Mouse (Mus musculus): ENCODE measurements around the gene 1700020A23Rik. TPM values are rescaled to one million over a fixed set of nuclear protein-coding genes. Genes with fewer than 3 reads are reported as not detected.

Gene 1700020A23Rik
- polyA plus RNA-seq, 1 experiment from 2014 or later: not detected

DNA sequence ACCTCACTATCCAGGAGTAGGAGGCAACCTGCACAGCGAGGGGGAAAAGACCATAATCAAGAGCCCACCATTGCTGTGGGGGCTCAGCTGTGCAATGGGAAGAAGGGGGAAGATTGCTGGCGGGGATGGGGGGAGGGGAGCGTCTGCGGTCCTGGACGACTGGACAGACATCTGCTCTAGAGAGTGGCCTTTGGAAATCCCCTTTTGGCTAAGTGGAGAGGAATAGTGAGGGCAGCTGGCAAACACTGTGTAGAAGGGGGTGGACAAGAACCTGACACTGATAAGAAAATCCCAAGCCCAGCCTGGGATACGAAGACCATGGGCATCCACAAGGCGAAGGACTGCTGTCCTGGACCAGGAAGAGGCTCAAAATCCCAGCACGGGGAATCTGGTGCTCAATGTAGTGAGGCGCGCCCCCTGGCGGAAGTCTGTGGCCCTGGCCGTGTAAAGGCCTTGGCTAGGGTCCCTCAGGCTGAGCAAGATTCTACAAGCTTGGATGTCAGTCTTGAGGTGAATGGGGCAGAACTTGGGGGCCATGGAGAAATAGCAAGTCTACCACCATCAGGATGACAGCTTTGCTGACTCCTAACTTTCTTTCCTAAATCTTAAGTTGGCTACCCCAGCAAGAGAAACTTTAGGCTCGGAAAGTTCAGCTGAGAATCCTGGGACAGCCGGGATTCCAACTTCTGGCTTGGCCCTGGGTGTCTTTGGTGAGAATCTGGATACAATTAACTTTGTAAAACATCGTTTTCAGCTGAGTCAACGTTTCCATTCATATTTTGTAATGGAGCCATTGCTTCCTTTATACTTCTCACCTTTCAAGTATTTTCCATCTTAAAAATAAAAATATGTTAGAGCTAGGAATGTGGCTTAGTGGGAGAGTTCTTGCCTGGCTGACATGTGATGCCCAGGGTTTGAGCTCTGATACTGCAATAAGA is 6.8 kb downstream of the 1700020A23Rik start:
- H3K27ac ChIP-seq: no peak overlapping the region
- peak; percentile 69; the same call in 1 of the 2 replicates for ATAC-seq (ENCODE audit: insufficient number of reproducible peaks, insufficient read depth, low FRiP score, low TSS enrichment, low read depth)
- H3K36me3 ChIP-seq: no peaks in the 10 kb centered on the region
- H3K4me1 ChIP-seq (replicated peaks): peaks cover 24% of the 10 kb centered on the region
- H3K9me3 ChIP-seq: no peaks in the 10 kb centered on the region
- H3K4me3 ChIP-seq (replicated peaks): no peak overlapping the region
- no peaks in the 10 kb centered on the region for H3K27me3 ChIP-seq
- H3K9ac ChIP-seq (replicated peaks): no peak overlapping the region
- WGBS: 38% methylated on average over 16 of the region's 16 CpGs
- no peak overlapping the region for H3K4me2 ChIP-seq

DNA sequence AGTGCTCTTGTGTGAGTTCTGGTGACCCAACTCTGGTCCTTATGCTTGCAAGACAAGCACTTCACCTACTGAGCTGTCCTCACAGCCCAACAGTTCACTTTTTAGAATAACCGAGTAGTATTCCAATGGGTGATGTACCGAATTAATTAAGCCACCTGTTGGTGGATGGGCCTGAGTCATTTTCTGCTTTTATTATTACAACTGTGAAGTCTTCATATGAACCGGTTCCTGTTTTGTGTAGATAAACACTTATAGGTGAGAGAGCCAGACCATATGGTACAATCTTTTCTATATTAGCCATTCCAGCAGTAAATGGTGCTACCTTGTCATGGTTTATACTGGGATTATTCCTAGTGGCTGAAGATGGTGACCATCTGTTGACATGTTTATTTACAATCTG is 7.7 kb downstream of the 1700020A23Rik start:
- no peak overlapping the region for H3K4me3 ChIP-seq (replicated peaks)
- ATAC-seq (ENCODE audit: insufficient number of reproducible peaks, insufficient read depth, low FRiP score, low TSS enrichment, low read depth): no peak
- no peaks in the 10 kb centered on the region for H3K27me3 ChIP-seq
- H3K36me3 ChIP-seq: no peaks in the 10 kb centered on the region
- H3K9ac ChIP-seq (replicated peaks): no peak overlapping the region
- WGBS: 91% methylated on average over 3 of the region's 3 CpGs
- no peak overlapping the region for H3K27ac ChIP-seq
- H3K4me2 ChIP-seq: no peak overlapping the region
- H3K4me1 ChIP-seq (replicated peaks): peaks cover 23% of the 10 kb centered on the region
- no peaks in the 10 kb centered on the region for H3K9me3 ChIP-seq

- H3K27ac ChIP-seq: no peak overlapping the region
- peaks cover 13% of the 10 kb centered on the region for H3K36me3 ChIP-seq
- ATAC-seq (ENCODE audit: insufficient number of reproducible peaks, insufficient read depth, low FRiP score, low TSS enrichment, low read depth): no peak
- H3K4me3 ChIP-seq (replicated peaks): no peak overlapping the region
- no peaks in the 10 kb centered on the region for H3K27me3 ChIP-seq
- no peaks in the 10 kb centered on the region for H3K9me3 ChIP-seq
- 68% methylated on average over 6 of the region's 6 CpGs for whole genome bisulfite sequencing
- H3K9ac ChIP-seq (replicated peaks): no peak overlapping the region
- H3K4me1 ChIP-seq (replicated peaks): peaks cover 8% of the 10 kb centered on the region
- no peak overlapping the region for H3K4me2 ChIP-seq
These were observed 9.2 kb downstream of the 1700020A23Rik start for GRCm38 (mm10) chr2:130414094-130414856.

DNA sequence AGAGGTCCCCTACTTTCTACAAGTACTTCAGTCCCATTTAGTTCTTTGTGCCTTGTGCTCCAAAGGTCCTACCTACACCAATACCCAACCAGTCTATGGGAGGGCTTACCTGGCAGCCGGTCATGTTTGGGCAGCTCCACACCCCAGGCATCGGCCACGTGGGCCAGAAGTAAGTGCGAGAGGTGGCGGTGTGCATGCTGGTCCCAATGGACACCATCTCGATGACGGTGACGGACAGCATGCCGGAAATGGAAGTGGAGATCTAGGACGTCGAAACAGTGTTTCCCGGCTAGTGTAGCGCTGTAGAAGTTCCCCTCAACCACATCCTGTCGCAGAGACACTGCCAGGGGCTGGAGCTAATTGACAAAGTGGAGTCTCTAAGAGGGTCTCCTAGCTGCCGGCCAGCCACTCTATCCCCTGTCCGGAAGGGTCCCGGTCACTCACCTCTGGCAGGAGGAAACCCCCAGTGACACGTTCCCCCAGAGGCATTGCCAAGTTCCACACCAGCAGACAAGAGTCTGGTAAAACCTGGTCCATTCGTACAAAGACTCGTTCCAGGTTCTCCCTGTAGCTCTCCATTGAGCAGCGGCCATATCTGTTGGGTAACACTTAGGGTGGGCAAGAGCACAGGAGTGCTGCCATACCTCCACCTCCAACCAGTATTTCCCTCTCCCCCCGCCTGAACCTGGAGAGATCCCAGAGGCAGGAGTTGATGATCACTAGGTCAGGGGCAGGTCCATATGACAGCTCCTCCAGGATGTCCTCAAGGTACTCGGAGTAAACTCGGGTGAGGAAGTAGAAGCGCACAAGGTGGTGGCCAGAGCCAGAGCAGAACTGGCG is 16.9 kb downstream of the 1700020A23Rik start:
- Histone ChIP-seq H3K9ac (replicated peaks) (no peak overlapping the region), H3K27ac (no peak overlapping the region), H3K27me3 (no peaks in the 10 kb centered on the region), H3K9me3 (no peaks in the 10 kb centered on the region), H3K36me3 (peaks cover 37% of the 10 kb centered on the region), H3K4me2 (no peak overlapping the region), H3K4me1 (replicated peaks) (peaks cover 14% of the 10 kb centered on the region), H3K4me3 (replicated peaks) (no peak overlapping the region)
- WGBS: 96% methylated on average over 26 of the region's 26 CpGs
- no peak for ATAC-seq (ENCODE audit: insufficient number of reproducible peaks, insufficient read depth, low FRiP score, low TSS enrichment, low read depth)

DNA sequence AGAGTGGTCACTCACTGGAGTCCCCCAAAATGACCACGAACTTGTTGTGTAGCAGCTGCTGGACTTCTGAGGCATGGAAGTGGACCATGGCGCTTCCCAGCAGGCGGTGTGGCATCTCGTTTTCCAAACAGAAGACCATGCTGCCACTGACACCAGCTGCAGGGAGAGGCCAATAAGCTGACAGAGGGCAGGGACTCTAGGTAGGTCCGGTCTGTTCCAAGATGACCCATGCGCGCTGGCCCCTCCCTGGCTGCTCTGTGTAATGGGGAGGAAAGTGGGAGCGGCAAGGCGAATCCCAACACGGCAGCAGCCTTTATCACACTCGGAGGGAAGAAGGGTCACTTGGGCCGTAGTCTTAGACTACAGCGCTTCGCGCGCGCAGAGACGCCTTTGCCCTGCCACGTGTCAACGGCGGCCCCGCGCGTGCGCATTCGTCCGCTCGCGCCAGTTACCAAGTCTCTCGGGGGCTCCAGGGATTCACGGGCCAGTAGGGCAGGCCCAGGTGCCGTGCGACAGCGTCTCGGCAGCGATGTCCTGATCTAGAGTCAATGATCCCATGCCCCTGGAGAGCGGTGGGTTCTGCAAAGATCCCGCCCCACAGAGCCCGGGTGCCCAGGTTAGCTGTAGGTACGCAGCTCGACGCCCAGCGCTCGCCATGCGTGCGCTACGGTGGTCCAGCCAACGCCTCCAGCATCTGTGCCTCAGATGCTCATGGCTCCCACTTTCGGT is 18.5 kb downstream of the 1700020A23Rik start:
- H3K9ac ChIP-seq (replicated peaks): peak overlapping the region; percentile 74
- H3K4me1 ChIP-seq (replicated peaks): peaks cover 14% of the 10 kb centered on the region
- peak overlapping the region; percentile 93 for H3K27ac ChIP-seq
- peaks cover 35% of the 10 kb centered on the region for H3K36me3 ChIP-seq
- no peaks in the 10 kb centered on the region for H3K27me3 ChIP-seq
- peak overlapping the region; percentile 86 for H3K4me3 ChIP-seq (replicated peaks)
- H3K4me2 ChIP-seq: peak overlapping the region; percentile 78
- no peaks in the 10 kb centered on the region for H3K9me3 ChIP-seq
- 12% methylated on average over 49 of the region's 49 CpGs for WGBS
- ATAC-seq (ENCODE audit: insufficient number of reproducible peaks, insufficient read depth, low FRiP score, low TSS enrichment, low read depth): peak; percentile 77

GRCm38 (mm10) chr2:130424126-130424853 is 19.2 kb downstream of the 1700020A23Rik start, which contains the start of the genes Vps16 and Pced1a:
Gene Vps16, plus strand, starts transcription at chr2:130424339.
Gene Pced1a, minus strand, starts transcription at chr2:130424701.
- H3K36me3 ChIP-seq: peaks cover 28% of the 10 kb centered on the region
- WGBS: under 1% methylated on average over 58 of the region's 58 CpGs
- peak; percentile 94 for ATAC-seq (ENCODE audit: insufficient number of reproducible peaks, insufficient read depth, low FRiP score, low TSS enrichment, low read depth)

GRCm38 (mm10) chr2:130425112-130425511 is 20.1 kb downstream of the 1700020A23Rik start:
- Histone ChIP-seq H3K4me2 (peak overlapping the region; percentile 78), H3K27ac (no peak overlapping the region), H3K9ac (replicated peaks) (peak overlapping the region; percentile 74), H3K27me3 (no peaks in the 10 kb centered on the region), H3K4me3 (replicated peaks) (peak overlapping the region; percentile 86), H3K36me3 (peaks cover 29% of the 10 kb centered on the region; the same call in 1 of the 2 replicates), H3K4me1 (replicated peaks) (peaks cover 14% of the 10 kb centered on the region), H3K9me3 (no peaks in the 10 kb centered on the region)
- WGBS: 55% methylated on average over 5 of the region's 5 CpGs
- no peak for ATAC-seq (ENCODE audit: insufficient number of reproducible peaks, insufficient read depth, low FRiP score, low TSS enrichment, low read depth)

More at GRCm38 (mm10) chr2:130424126-130424853, 19.2 kb downstream of the 1700020A23Rik start, which contains the start of the genes Vps16 and Pced1a:
- H3K4me1 ChIP-seq (replicated peaks): peaks cover 14% of the 10 kb centered on the region
- H3K4me2 ChIP-seq: peak within 1 kb of the TSS; percentile 78
- peak within 1 kb of the TSS; percentile 93 for H3K27ac ChIP-seq
- H3K9ac ChIP-seq (replicated peaks): peak within 1 kb of the TSS; percentile 74
- no peaks in the 10 kb centered on the region for H3K27me3 ChIP-seq
- no peaks in the 10 kb centered on the region for H3K9me3 ChIP-seq
- peak within 1 kb of the TSS; percentile 86 for H3K4me3 ChIP-seq (replicated peaks)

DNA sequence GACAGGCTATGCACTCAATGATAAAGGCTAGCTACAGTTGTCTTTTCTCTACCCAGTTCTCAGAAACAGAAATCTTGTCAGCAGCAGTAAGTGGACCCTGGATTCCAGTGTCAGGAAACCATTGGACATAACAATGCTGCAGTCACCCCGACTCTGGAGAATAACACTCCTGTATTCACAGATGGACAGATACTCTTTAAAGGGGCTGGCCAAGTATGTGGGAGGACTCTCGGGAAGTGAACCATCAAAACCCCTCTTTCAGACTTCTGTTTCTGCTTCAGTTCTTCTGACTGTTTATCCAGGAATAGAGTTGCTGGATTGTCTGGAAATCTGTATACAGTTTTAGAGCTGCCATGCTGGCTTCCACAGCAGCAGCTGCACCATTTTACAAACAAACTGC is 24.8 kb downstream of the 1700020A23Rik start:
- Histone ChIP-seq H3K4me3 (replicated peaks) (no peak overlapping the region), H3K36me3 (peaks cover 27% of the 10 kb centered on the region), H3K27me3 (no peaks in the 10 kb centered on the region), H3K9ac (replicated peaks) (no peak overlapping the region), H3K4me1 (replicated peaks) (peaks cover 6% of the 10 kb centered on the region), H3K4me2 (no peak overlapping the region), H3K27ac (no peak overlapping the region), H3K9me3 (no peaks in the 10 kb centered on the region)
- WGBS: 84% methylated on average over 2 of the region's 2 CpGs
- no peak for ATAC-seq (ENCODE audit: insufficient number of reproducible peaks, insufficient read depth, low FRiP score, low TSS enrichment, low read depth)

- no peak overlapping the region for H3K4me2 ChIP-seq
These were observed 25.4 kb downstream of the 1700020A23Rik start for GRCm38 (mm10) chr2:130430484-130430883.

More at GRCm38 (mm10) chr2:130430484-130430883, 25.4 kb downstream of the 1700020A23Rik start:
- Histone ChIP-seq H3K4me3 (replicated peaks) (no peak overlapping the region), H3K9me3 (no peaks in the 10 kb centered on the region), H3K27me3 (no peaks in the 10 kb centered on the region), H3K27ac (no peak overlapping the region), H3K9ac (replicated peaks) (no peak overlapping the region), H3K36me3 (peaks cover 27% of the 10 kb centered on the region), H3K4me1 (replicated peaks) (peaks cover under 1% of the 10 kb centered on the region; the same call in 1 of the 2 replicates)
- WGBS: 79% methylated on average over 3 of the region's 3 CpGs
- no peak for ATAC-seq (ENCODE audit: insufficient number of reproducible peaks, insufficient read depth, low FRiP score, low TSS enrichment, low read depth)

Measured in limb, embryonic 12.5 days (tissue).